Mouse (Mus musculus): ENCODE results near the gene Patz1.

The Patz1 gene

DNA sequence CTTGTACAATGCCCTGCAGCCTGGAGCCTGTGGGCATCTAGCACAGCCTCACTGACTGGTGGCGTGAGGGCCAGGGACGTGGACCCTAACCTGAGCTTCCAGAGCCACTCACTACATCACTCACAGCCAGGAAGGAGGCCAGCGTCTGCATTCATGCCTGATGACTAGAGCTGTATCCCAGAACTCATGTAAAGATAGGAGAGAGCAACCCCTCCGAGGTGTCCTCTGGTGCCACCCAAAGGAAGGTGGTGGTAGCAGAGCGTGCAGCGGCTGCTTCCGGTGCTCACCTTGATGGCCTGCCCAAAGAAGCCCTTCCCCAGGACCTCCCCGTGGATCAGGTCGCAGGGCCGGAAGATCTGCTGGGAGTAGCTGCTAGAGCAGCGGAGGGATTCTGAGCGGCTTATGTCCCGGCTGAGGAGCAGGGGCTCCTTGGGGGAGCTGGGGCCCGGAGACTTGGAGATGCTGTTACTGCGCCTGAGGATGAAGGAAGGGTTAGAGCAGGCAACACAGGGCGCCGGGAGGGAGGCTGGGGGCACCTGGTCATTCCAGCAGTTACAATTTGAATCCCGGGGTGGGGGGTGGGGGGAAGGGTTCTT lies 64.4 kb downstream of the Patz1 start:
- DNase-seq (ENCODE audit: low spot score), result no peak

Data from c-Kit-positive CD71-positive TER-119-positive erythroid progenitor cells, embryonic 14.5 days (primary cell).